In genomic region chr3:157957320-157957719, GRCm38 (mm10) we compare ENCODE assay signal across 19 mouse cellular contexts. TPM values are rescaled to one million over a fixed set of nuclear protein-coding genes. Genes with fewer than 3 reads are reported as not detected.
"Had no signal": no experiment of that assay in that cellular context is flagged by ENCODE, and none has a peak within 500 bp of the region (broad histone marks: within the 10 kb centered on the region; RNA-seq: fewer than 3 reads in every experiment).

No protein-coding gene starts in this region.

- H3K4me1 ChIP-seq: lung, embryonic 15.5 days; midbrain, embryonic 10.5 days; midbrain, embryonic 12.5 days; neural tube, embryonic 13.5 days; stomach, embryonic 15.5 days had no signal

- H3K27me3 ChIP-seq: lung, embryonic 15.5 days; midbrain, embryonic 12.5 days; neural tube, embryonic 13.5 days; neural tube, embryonic 15.5 days; stomach, embryonic 15.5 days had no signal

- H3K4me2 ChIP-seq: lung, embryonic 15.5 days; midbrain, embryonic 12.5 days; neural tube, embryonic 13.5 days; neural tube, embryonic 15.5 days; stomach, embryonic 15.5 days had no signal

- ATAC-seq: lung, postnatal 0 days; midbrain, embryonic 16.5 days had no signal

- DNase-seq: lung, adult 2 months; lung, postnatal 14 days; lung, postnatal 36 days; midbrain, embryonic 14.5 days; right cerebral cortex, postnatal 14 days; thymus, adult 2 months; thymus, postnatal 25 days; thymus, postnatal 4 days had no signal

- H3K9me3 ChIP-seq: lung, embryonic 15.5 days; midbrain, embryonic 10.5 days; midbrain, embryonic 12.5 days; neural tube, embryonic 13.5 days; neural tube, embryonic 15.5 days; stomach, embryonic 15.5 days had no signal

- H3K27ac ChIP-seq: lung, embryonic 15.5 days; macrophage; midbrain, embryonic 10.5 days; midbrain, embryonic 12.5 days; neural tube, embryonic 13.5 days; neural tube, embryonic 15.5 days; stomach, embryonic 15.5 days; stomach, postnatal 0 days had no signal

- H3K9ac ChIP-seq: lung, embryonic 15.5 days; midbrain, embryonic 12.5 days; neural tube, embryonic 13.5 days; neural tube, embryonic 15.5 days; stomach, embryonic 15.5 days had no signal

- H3K4me3 ChIP-seq: lung, embryonic 15.5 days; midbrain, embryonic 10.5 days; midbrain, embryonic 12.5 days; myocyte; neural tube, embryonic 13.5 days; neural tube, embryonic 15.5 days; stomach, embryonic 15.5 days had no signal

RNA-seq across cellular contexts. Expression of gene Cth, which starts 32.4 kb away (rescaled TPM):
- polyA plus RNA-seq: macrophage had no signal
